Mouse (Mus musculus) lung, postnatal 25 days (tissue): ENCODE data around the gene Exog.

Source experiments
- DNase-seq: peaks from one replicate; pipeline ENCODE4 v3.0.0; 2022; ENCODE audit warnings: low spot score

The Exog gene

GRCm38 (mm10) chr9:119504981-119505658 lies 60.4 kb downstream of the Exog start:
- no peak for DNase-seq

DNA sequence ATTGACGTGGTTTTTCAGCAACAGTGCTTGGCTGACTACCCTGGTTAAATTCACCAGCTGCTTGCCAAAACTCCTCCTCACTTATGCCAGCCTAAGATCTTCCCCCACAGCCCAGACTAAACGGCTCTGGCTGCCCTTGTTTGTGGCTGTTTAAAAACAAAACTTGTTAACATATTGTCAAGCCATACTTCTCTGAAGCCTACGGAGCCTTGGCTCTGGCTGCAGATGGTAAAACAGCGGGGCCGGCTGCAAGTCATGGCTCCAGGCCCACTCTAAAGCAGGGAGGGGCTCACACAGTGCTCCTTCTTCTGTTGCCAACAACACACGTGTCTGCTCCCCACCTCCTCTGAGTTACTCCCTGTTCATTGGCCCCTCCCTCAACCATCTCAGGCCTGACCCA lies 66.2 kb downstream of the Exog start:
- no peak for DNase-seq

DNA sequence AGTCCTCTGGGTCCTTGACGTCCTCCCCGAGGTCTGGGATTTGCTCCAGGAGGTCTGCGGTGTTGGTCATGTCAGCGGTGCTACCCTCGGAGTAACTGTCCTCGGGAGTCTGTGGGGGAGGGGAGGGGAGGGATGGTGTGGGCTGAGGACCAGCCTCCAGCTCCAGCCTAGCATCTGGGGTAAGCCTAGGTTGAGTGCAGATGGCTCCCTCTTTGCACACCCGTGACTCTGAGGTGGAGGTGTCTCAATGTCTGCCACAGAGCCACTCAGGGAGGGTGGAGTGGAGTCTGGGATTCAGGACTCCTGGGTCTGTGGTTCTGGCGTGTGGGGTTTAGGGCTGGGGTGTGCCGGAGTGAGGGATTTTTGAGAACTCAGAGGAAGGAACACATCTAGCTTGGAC lies 68.2 kb downstream of the Exog start:
- DNase-seq, result no peak

- no peak for DNase-seq
These were observed 69.1 kb downstream of the Exog start for GRCm38 (mm10) chr9:119513816-119514215.

GRCm38 (mm10) chr9:119514986-119515385 lies 70.2 kb downstream of the Exog start:
- no peak for DNase-seq
